Mouse (Mus musculus) adrenal gland, adult 2 months (tissue): Measurements from ENCODE around the gene Ap3d1. TPM values are rescaled to one million over a fixed set of nuclear protein-coding genes. Genes with fewer than 3 reads are reported as not detected.

Experiments used
- DNase-seq: peaks from one replicate; pipeline ENCODE4 v3.0.0; 2021
- polyA plus RNA-seq: library from polyadenylated mRNA; depleted of rRNA; stranded (reverse); fragments of >200 nt; gene quantifications from 2 replicates; pipeline ENCODE4 v1.2.3, GENCODE M21; 2012; rRNA removed
- total RNA-seq, 2 experiments: library from RNA; stranded (reverse); gene quantifications; 2 replicates each; pipeline ENCODE4 v1.2.3; 2021

Gene Ap3d1
- total and polyA plus RNA-seq, 3 experiments = 85.6 to 131 (median 104) TPM

DNA sequence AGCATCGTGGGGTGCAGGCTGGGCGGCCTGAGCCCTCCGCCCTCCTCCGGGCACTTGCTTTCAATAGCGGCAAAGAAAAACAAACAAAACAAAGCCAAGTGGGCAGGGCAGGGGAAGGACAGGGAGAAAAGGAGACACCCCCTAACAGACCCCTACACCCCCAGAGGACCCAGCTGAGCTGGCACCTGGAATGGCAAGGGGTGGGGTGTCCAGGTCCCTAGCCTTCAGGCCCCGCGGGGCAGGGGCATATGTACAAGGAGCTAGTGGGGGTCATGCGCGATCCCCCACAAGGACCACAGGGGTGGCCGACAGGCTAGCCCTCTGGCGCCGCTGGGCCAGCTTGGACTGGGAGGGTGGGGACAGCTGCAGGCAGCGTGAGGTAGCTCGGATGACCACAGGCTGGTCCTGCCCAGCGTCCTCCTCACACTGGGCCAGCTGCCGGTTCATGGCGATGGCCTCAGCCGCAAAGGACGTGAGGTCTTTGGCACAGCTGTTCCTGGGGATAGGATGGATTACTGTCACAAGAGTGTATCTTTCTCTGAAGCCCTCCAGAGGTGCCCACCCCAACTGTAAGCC lies 75.1 kb downstream of the Ap3d1 start:
- DNase-seq = no peak

GRCm38 (mm10) chr10:80665981-80666733 lies 75.9 kb downstream of the Ap3d1 start:
- no peak for DNase-seq

DNA sequence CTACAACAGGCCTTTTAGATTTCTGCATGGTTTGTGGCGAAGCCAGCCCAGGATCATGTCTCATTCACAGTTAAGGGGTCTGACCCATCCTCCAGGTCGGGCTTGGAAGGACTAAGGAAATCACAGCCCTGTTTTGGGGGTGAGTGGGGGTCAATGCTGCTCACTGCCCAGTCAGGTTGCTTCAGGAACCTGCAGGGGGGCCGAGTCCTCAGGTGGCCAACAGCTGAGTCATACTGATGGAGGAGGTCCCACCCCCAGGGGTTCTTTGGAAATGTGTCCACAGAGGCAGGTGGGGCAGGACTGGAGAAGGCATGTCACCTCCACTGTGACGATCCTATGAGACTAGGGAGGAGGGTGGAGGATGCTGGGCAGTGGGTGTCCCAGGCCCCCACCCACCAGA lies 76.6 kb downstream of the Ap3d1 start:
- DNase-seq = peak; percentile 50

DNA sequence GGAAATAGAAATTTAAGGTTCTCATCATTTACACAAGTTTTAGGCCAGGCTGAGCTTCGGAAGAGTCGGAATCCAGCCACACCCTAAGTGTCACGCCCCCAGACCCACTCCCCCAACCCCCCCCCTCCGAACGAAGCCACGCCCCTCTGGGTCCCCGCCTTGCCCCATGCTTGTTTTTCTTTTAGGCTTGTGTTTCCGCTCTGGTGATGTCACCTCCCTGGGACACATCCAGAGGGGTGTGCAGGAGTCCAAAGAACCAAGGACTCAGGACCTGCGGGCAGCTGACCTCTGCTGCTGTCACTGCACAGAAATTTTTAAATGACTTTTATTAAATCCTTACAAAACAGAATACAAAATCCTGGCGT lies 77.1 kb downstream of the Ap3d1 start:
- peak; percentile 90 for DNase-seq

DNA sequence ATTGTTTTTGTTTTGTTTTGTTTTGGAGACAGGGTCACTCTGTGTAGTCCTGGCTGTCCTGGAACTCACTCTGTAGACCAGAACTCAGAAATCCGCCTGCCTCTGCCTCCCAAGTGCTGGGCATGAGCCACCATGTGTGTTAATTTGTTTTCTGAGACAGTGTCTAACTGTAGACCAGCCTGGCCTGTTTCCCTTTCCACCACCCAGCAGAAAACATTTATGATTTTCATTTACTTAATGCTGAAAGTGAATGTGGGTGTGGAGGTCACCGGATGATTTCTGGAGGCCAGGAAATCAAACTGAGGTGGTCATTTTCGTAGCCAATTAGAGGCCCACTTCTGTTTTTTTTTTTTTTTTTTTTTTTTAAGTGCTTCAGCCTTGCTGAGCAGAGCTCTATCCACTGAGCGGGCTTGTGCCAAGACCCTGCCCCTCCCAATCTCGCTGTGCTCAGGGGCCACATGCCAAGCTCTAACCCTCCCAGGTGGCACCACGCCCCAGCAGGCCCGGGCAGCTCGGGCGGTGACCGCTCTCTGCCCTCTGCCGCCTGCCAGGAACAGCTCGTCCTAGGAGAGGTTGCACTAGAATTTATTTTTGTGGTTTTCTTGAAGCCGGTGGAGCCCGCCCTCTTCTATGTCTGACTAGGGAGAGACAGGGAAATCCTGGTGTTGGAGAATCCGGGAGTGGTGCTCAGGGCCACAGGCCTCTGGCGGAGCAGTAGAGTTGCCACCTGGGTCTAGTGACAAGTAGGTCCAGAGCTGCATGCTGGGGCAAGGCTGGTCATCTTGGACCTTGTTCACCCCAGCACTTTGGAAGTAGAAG lies 77.7 kb downstream of the Ap3d1 start:
- peak; percentile 91 for DNase-seq

DNA sequence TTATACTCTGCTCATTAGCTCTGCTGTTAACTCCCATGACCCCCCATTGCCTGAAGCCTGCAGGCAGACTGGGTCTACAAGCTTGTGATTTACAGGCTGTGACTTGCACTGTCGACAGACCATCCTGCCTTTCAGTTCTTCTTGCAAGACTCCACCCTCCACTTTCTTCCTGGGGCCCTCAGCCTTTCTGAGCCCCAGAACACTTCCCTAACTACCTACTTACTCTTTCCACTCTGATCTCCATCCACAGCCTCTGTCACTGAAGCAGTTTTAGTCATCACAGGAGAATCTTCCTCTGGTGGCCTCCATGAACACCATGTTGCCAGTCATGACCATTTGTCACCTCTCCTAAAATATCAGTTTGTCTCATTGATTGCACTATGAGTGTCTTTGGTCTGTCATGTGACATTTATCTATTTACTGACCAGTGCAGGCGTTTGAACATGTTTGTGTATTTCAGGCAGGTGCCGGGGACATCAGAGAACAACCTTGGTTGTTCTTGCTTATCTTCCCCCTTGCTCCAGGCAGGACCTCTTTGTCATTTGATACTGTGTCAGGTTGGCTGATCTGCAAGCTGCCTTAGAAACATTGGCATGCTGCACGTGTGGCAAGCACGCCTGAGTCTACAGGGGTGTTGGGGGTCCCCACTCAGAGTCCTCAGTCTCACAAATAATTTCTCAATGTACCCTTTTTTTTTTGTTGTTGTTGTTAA lies 78.4 kb downstream of the Ap3d1 start:
- DNase-seq = no peak

- no peak for DNase-seq
Measured at GRCm38 (mm10) chr10:80661149-80661548, 80.9 kb downstream of the Ap3d1 start.

DNA sequence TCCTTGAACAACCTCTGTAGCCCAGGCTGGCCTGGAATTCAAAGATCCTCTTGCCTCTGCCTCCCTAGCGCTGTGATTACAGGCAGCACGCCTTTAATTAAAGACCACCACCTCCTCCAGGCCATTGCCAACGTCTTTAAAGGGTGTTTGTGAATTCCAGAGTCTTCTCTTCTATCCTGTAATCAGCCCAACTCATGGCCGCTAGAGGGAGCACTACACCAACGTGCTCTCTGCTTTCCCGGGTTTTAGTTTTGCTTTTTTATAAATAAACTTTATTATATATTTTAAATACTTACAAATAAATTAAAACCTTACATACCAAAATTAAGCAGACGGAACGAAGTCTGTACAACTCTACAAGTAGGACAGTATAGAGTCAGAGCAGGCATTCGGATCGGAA lies 82.9 kb downstream of the Ap3d1 start:
- DNase-seq = peak; percentile 71

- DNase-seq = no peak
Measured at GRCm38 (mm10) chr10:80658841-80659202, 83.2 kb downstream of the Ap3d1 start.

DNA sequence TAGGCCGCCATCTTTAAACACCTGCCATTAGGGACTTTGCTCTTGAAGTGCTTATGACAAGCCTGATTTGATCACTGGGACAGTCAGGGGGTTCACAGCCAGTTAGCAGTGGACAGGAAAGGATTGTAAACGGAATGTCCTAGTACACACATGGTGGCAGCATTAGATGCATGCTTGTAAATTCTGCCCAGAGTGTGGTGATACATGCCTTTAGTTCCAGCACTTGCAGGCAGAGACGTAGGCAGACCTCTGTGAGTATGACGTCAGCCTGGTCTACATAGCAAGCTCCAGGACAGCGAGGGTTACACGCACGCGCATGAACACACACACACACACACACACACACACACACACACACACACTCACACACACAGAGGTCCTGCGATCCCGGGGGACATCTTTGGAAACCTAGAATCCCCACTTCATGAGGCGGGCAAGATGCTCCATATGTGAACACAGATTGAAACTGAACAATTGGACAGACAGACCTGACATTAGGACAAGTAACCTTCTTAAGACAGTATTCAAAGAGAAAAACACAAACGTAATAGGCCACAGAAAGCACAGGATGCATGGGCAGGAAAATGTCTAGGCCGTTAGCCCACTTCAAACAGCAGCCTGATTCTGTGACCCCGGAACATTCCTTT lies 83.7 kb downstream of the Ap3d1 start:
- DNase-seq = no peak

Other genes with a start within 250 kb of the Ap3d1 start
- gene Onecut3, start 247.4 kb downstream of the Ap3d1 start, total RNA-seq = not detected
- gene Onecut3, start 247.4 kb downstream of the Ap3d1 start, polyA plus RNA-seq = not detected in 2 replicates
- gene Atp8b3, start 203.1 kb downstream of the Ap3d1 start, total RNA-seq = 1 to 10 TPM in 1 of 2 experiments, under 1 TPM in 1; 0.52 to 1.1 TPM
- 0.16 and 0.21 TPM in 2 replicates for gene Atp8b3, start 203.1 kb downstream of the Ap3d1 start, polyA plus RNA-seq
- gene Rexo1, start 180.7 kb downstream of the Ap3d1 start, total RNA-seq = 10 to 100 TPM; 37.1 to 41.8 TPM
- 88.8 and 105 TPM in 2 replicates for gene Rexo1, start 180.7 kb downstream of the Ap3d1 start, polyA plus RNA-seq
- 10 to 100 TPM in 1 of 2 experiments, 1 to 10 TPM in 1; 9.6 to 10.6 TPM for gene Klf16, start 164.9 kb downstream of the Ap3d1 start, total RNA-seq
- 39.5 and 48.0 TPM in 2 replicates for gene Klf16, start 164.9 kb downstream of the Ap3d1 start, polyA plus RNA-seq
- gene Abhd17a, start 151.9 kb downstream of the Ap3d1 start, total RNA-seq = 100 to 1,000 TPM in 1 of 2 experiments, 10 to 100 TPM in 1; 86.5 to 104 TPM
- gene Abhd17a, start 151.9 kb downstream of the Ap3d1 start, polyA plus RNA-seq = 613 and 625 TPM in 2 replicates
- 10 to 100 TPM; 55.9 to 68.7 TPM for gene Scamp4, start 139.4 kb downstream of the Ap3d1 start, total RNA-seq
- 161 and 190 TPM in 2 replicates for gene Scamp4, start 139.4 kb downstream of the Ap3d1 start, polyA plus RNA-seq
- gene Adat3, start 139.4 kb downstream of the Ap3d1 start, total RNA-seq = 1 to 10 TPM; 2.0 to 4.0 TPM
- gene Adat3, start 139.4 kb downstream of the Ap3d1 start, polyA plus RNA-seq = 31.5 and 33.0 TPM in 2 replicates
- 1 to 10 TPM; 1.3 to 1.4 TPM for gene Gm49322, start 136.2 kb downstream of the Ap3d1 start, total RNA-seq
- gene Gm49322, start 136.2 kb downstream of the Ap3d1 start, polyA plus RNA-seq = 2.2 and 2.3 TPM in 2 replicates
- 100 to 1,000 TPM; 110 to 133 TPM for gene Csnk1g2, start 119.4 kb downstream of the Ap3d1 start, total RNA-seq
- gene Csnk1g2, start 119.4 kb downstream of the Ap3d1 start, polyA plus RNA-seq = 241 and 255 TPM in 2 replicates
- 10 to 100 TPM; 54.1 to 73.9 TPM for gene Btbd2, start 85.2 kb downstream of the Ap3d1 start, total RNA-seq
- 165 and 166 TPM in 2 replicates for gene Btbd2, start 85.2 kb downstream of the Ap3d1 start, polyA plus RNA-seq
- gene Mknk2, start 64.2 kb downstream of the Ap3d1 start, total RNA-seq = 100 to 1,000 TPM; 185 to 189 TPM
- gene Mknk2, start 64.2 kb downstream of the Ap3d1 start, polyA plus RNA-seq = 427 and 546 TPM in 2 replicates
- 10 to 100 TPM; 18.0 to 19.4 TPM for gene Mob3a, start 40.3 kb downstream of the Ap3d1 start, total RNA-seq
- 22.5 and 27.1 TPM in 2 replicates for gene Mob3a, start 40.3 kb downstream of the Ap3d1 start, polyA plus RNA-seq
- gene Izumo4, start 40.1 kb downstream of the Ap3d1 start, total RNA-seq = 10 to 100 TPM; 13.2 to 21.2 TPM
- 73.3 and 74.3 TPM in 2 replicates for gene Izumo4, start 40.1 kb downstream of the Ap3d1 start, polyA plus RNA-seq
- gene Dot1l, start 12.9 kb upstream of the Ap3d1 start, total RNA-seq = 10 to 100 TPM; 31.7 to 80.6 TPM
- 109 and 170 TPM in 2 replicates for gene Dot1l, start 12.9 kb upstream of the Ap3d1 start, polyA plus RNA-seq
- 10 to 100 TPM; 53.6 to 58.7 TPM for gene Sf3a2, start 55.9 kb upstream of the Ap3d1 start, total RNA-seq
- gene Sf3a2, start 55.9 kb upstream of the Ap3d1 start, polyA plus RNA-seq = 103 and 104 TPM in 2 replicates
- gene Plekhj1, start 56.4 kb upstream of the Ap3d1 start, total RNA-seq = 10 to 100 TPM; 72.2 to 83.6 TPM
- gene Plekhj1, start 56.4 kb upstream of the Ap3d1 start, polyA plus RNA-seq = 81.1 and 102 TPM in 2 replicates
- under 1 TPM; 0.73 to 0.95 TPM for gene Amh, start 63.0 kb upstream of the Ap3d1 start, total RNA-seq
- gene Amh, start 63.0 kb upstream of the Ap3d1 start, polyA plus RNA-seq = 1.7 and 2.1 TPM in 2 replicates
- 10 to 100 TPM in 1 of 2 experiments, 1 to 10 TPM in 1; 2.3 to 18.5 TPM for gene Jsrp1, start 71.2 kb upstream of the Ap3d1 start, total RNA-seq
- gene Jsrp1, start 71.2 kb upstream of the Ap3d1 start, polyA plus RNA-seq = 4.2 and 4.9 TPM in 2 replicates
- 100 to 1,000 TPM; 780 to 923 TPM for gene Oaz1, start 84.4 kb upstream of the Ap3d1 start, total RNA-seq
- 1,168 and 1,414 TPM in 2 replicates for gene Oaz1, start 84.4 kb upstream of the Ap3d1 start, polyA plus RNA-seq
- 10 to 100 TPM in 1 of 2 experiments, 1 to 10 TPM in 1; 8.5 to 16.7 TPM for gene Lingo3, start 101.8 kb upstream of the Ap3d1 start, total RNA-seq
- 13.8 and 18.7 TPM in 2 replicates for gene Lingo3, start 101.8 kb upstream of the Ap3d1 start, polyA plus RNA-seq
- gene Lsm7, start 112.9 kb upstream of the Ap3d1 start, total RNA-seq = 10 to 100 TPM; 22.3 to 36.2 TPM
- gene Lsm7, start 112.9 kb upstream of the Ap3d1 start, polyA plus RNA-seq = 91.9 and 107 TPM in 2 replicates
- 10 to 100 TPM; 28.5 to 35.2 TPM for gene Sppl2b, start 113.0 kb upstream of the Ap3d1 start, total RNA-seq
- 114 and 116 TPM in 2 replicates for gene Sppl2b, start 113.0 kb upstream of the Ap3d1 start, polyA plus RNA-seq
- not detected for gene Tmprss9, start 129.6 kb upstream of the Ap3d1 start, total RNA-seq
- 0.18 and 0.21 TPM in 2 replicates for gene Tmprss9, start 129.6 kb upstream of the Ap3d1 start, polyA plus RNA-seq
- 100 to 1,000 TPM; 174 to 231 TPM for gene Timm13, start 158.7 kb upstream of the Ap3d1 start, total RNA-seq
- gene Timm13, start 158.7 kb upstream of the Ap3d1 start, polyA plus RNA-seq = 236 and 243 TPM in 2 replicates
- gene Lmnb2, start 176.0 kb upstream of the Ap3d1 start, total RNA-seq = 10 to 100 TPM; 10.8 to 11.4 TPM
- 16.2 and 17.9 TPM in 2 replicates for gene Lmnb2, start 176.0 kb upstream of the Ap3d1 start, polyA plus RNA-seq
- gene Gadd45b, start 187.8 kb upstream of the Ap3d1 start, total RNA-seq = 10 to 100 TPM; 25.6 to 84.9 TPM
- gene Gadd45b, start 187.8 kb upstream of the Ap3d1 start, polyA plus RNA-seq = 37.6 and 50.8 TPM in 2 replicates